Mouse (Mus musculus) yolk sac, embryonic 10.5 days (tissue): ENCODE results near the gene Dusp6.
"Not testable (repeated sequence)": the region's sequence is repeated elsewhere in the genome, so short reads cannot be mapped to it uniquely, and the experiment has no call there.

Source experiments
- DNase-seq: peaks from one replicate; pipeline ENCODE4 v3.0.0-alpha.2; 2017; ENCODE audit warnings: low spot score

Gene Dusp6

GRCm38 (mm10) chr10:99262867-99263379 is at the start of gene Dusp6:
TSS of gene Dusp6 (plus strand) at chr10:99263231.
- DNase-seq: peak; percentile 98

GRCm38 (mm10) chr10:99214421-99215299 is 48.4 kb upstream of the Dusp6 start:
- DNase-seq: no peak

- DNase-seq: not testable (repeated sequence)
Observed at GRCm38 (mm10) chr10:99216570-99216969, 46.5 kb upstream of the Dusp6 start.

GRCm38 (mm10) chr10:99221540-99221939 is 41.5 kb upstream of the Dusp6 start:
- DNase-seq: no peak

DNA sequence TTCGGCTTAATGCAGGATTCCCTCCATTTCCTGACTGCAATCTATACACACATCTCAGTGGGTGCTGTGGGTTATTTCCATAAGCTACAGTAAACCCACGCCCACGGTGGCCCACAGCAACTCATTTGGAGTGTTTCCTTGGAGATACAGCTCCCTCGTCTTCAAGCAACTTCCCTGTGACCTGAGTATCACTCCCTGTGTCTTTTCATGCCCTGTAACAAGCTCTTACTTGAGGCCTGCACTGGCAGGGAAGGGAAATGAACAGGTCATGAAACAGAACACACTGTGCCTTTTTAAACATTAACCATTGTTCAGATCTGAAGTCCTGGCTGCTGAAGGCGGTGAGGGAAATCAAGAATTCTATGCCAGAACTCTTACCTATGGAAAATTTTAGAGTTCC is 40.3 kb upstream of the Dusp6 start:
- DNase-seq: no peak

DNA sequence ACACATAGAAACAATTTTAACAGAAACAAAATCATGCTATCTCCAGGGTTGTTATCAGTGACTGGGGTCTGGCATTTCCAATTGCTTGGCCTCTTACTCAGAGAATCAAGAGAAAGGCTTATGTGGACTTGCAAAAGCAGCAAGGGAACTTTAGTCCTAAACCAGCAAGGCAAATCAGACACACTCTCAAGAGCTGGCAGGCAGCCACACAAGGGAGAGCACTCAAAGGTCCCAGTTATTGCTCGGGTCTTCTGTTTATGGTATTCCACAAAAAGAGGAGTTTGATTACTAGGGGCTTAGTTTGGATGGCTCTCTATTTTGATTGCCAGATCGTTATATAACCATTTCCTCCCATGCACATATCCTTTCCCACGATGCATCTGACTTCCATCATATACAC is 38.8 kb upstream of the Dusp6 start:
- DNase-seq: no peak

DNA sequence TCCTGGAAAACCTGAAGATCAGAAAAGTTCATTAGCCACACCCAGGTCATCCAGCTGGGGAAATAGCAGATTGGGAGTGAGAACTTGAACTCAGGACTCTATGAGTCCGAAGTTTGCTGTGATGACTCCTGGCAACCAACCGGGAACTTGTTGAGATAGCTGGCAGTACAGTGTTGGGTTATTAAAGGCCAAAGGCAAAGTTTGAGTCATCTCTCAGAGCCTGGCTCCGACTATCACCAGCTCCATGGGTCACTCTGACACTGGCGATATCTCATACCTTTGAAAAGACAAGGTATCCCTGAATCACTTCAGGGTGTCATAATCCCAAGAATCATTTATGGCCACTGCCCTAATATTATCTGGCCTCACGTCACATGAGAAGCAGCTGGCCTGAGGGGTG is 36.2 kb upstream of the Dusp6 start:
- no peak for DNase-seq

DNA sequence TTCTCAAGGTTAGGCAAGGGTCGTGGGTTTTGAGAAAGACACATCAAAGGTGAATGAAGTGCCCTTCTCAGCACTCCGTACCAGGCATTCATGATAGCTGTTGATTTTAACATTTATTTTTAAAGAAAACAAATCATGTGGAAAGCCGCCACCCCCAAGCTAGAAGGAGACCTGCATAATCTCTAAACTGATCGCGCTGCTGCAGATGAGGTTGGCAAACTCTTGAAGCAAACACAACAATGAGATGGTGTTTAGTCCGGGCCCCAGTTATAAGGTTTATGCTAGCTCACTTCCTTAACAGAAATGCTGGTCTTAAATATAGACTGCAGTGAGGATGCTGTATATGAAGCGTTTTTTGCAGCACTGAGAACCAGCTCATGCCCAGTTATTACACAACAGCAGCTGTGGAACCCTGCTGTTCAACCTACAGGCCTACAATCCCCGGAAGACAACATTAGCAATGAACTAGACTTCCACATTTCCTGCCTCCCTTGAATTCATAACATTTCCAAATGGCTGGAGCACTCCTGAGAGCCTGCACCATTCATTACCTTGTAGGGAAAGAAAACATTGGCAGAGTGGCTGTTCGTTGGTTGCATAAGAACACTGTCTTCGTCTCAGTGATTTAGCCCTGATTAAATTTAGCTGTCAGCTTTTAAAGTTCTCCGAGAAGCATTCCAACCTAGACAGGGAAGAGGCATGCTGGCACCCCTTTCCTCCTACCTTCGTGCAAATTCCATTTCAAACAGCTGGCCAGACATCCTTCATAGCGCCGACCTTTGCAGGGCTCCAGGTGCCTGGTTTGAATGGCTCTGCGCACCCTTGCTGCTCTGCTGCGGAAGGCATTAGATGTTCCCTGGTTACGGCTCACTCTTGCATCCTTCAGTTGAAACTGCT is 34.8 kb upstream of the Dusp6 start:
- no peak for DNase-seq

- DNase-seq: no peak
Observed at GRCm38 (mm10) chr10:99229031-99229684, 33.9 kb upstream of the Dusp6 start.

DNA sequence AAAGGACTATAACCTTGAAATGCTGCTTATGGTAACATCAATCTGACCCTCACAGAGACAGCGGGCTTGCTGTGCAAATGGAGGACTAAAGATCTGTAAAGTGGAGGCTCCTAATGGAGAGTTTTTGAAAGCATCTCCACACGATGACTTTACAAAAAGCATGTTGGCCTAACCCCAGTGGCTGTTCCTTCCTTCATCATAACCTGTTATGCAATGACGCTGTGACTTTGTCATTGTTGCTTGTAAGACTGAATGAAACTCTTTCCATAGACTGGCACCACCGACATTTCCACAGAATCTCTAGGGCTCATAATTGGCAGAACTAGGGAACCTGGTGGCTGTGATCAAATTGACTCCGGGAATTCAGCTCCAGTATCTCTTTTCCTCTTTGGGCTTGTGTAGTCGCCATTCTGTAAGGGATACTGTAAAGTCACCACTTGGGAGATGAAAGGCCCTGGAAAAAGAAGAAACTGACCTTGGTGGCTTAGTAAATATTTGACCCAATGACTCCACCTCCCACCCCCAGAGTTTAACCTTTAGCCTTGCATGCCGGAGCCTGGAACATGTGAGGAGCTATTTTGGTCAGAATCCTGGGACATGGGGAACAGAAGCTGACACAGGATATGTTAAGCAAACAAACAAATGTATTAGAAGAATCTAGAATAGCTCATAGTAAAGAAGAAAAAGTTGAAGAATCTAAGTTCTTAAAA is 30.4 kb upstream of the Dusp6 start:
- peak; percentile 87 for DNase-seq

GRCm38 (mm10) chr10:99234336-99234735 is 28.7 kb upstream of the Dusp6 start:
- DNase-seq: no peak

DNA sequence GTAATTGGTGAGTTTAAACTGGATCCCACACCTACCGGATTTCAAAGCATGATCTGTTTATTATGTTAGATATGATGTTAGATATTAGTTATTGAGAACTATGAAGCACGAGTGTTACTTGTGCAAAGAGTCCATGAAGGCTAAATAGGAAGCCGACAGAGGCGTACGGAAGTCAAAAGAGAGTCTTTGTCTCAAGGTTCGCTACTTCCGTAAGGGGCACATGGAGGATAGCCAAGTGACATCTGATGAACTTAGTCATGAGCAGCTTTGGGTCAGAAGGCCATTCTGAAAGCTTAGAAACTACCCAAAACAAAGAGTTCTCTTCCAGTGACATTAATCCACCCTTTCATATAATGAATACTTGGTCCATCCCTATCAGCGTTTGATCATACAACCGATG is 27.9 kb upstream of the Dusp6 start:
- DNase-seq: no peak

DNA sequence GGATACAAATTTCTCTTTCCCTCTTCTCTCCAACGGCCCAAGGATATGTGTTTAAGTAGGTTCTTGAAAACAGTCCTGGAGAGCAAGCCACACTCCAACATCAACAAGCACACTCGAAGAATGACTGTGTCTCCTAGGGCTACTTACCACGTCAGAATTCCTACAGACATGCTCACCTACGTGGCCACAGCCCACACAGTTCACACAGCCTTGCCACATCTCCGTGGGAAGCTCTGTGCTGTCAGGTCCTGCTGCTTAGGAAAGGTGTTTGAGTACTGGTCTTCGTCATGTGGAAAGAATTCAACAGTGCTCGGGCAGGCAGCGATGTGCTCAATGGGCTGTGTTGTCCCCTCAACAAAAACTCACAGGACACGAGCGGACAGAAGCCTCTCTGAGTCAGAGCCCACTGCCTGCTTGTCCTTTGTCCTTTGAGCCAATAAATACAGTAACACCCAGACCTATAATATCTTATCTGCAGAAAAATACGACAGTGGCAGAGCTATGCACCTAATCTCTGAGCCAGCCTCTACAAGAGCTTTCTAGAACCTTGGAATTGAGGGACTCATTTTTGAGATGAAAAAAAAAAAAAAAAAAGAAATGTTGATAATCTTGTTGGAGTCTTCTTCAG is 25.7 kb upstream of the Dusp6 start:
- DNase-seq: no peak

- DNase-seq: no peak
Observed at GRCm38 (mm10) chr10:99238537-99238936, 24.5 kb upstream of the Dusp6 start.

DNA sequence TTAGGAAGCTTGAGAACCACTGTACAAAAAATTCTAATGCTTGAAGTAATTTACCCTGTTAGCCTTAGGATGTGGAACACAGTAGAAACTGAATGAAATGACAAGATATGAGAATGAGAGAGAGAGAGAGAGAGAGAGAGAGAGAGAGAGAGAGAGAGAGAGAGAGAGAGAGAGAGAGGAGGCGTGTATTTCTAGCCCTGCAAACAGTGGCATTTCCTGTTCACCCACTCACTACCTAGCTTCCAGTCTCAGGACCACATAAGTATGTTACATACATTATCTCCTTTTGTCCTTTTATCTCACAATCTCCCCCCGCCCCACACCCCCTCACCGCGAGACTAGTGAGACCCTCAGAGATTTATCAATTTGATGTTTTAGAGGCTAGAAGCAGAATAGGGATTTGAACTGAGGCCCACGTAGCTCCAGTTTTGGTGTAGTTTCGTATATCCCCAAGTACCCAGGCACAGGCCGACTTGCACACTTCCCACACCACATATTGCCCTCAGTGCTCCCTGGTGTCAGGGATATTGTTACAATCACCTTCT is 21.7 kb upstream of the Dusp6 start:
- DNase-seq: no peak

- DNase-seq: no peak
Observed at GRCm38 (mm10) chr10:99241829-99242711, 21.0 kb upstream of the Dusp6 start.

- no peak for DNase-seq
Observed at GRCm38 (mm10) chr10:99242721-99243120, 20.3 kb upstream of the Dusp6 start.

DNA sequence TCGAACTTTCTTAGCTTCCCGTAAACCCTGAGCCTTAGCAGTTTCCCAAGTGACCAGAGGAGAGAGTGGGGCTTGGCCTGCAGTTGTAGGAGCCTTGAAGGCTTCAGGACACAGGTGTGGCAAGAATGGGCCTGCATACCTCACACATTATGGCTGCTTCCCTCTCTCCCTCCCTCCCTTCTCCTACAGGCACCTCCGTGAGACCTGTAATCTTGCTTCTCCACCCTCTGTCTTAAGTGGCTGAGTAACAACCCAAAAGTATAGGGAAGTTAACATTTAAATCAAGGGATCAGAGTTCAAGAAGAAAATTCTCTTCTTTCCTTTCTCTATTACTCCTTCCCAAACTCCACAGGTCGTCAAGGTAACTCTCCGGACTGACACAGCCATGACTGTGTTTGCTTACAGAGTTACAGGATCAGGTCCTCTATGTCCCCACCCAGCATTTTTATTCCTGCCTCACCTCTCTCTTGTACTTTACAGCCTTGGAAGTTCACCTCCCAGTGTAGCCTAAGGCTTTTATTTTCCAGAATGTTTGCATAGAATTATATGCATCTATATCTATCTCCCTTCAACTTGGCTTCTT is 19.0 kb upstream of the Dusp6 start:
- no peak for DNase-seq

GRCm38 (mm10) chr10:99244655-99245260 is 18.3 kb upstream of the Dusp6 start:
- no peak for DNase-seq
